Mouse (Mus musculus) megakaryocyte, embryonic 14.5 days (primary cell): Measurements from ENCODE around the gene Dpy30.

Experiments
- FLI1 ChIP-seq: IDR thresholded peaks from 2 replicates; pipeline ENCODE4 v1.6.1; 2012; ENCODE audit warnings: low read length, inconsistent platforms, mixed read lengths
- GATA1 ChIP-seq: IDR thresholded peaks from 3 replicates; pipeline ENCODE4 v1.6.1; 2012; ENCODE audit warnings: mixed read lengths, low read length, inconsistent platforms, borderline replicate concordance

DNA sequence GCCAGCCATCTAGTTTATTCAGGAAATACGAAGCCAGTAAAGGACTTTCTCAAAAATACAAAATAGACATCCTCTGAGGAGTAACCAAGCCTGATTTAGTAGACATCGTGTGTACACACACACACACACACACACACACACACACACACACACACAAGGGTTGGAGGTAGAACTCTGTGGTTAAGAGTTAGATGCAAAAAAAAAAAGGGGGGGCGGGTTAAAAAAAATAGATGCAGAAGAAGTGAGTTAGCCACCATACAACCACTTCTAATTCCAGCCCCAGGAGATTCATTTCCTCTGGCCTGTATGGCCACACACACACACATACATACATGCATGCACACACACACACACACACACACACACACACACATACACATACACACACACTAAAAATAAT, 41.7 kb downstream of the Dpy30 start:
- no peak for TF ChIP-seq GATA1
- no peak for TF ChIP-seq FLI1
